Mouse (Mus musculus) heart, postnatal 4 days (tissue): Measurements from ENCODE around the gene Pim2. TPM values are rescaled to one million over a fixed set of nuclear protein-coding genes. Genes with fewer than 3 reads are reported as not detected.
A peak's percentile ranks its signal among the peaks of the same experiment; 100 is the strongest.

ENCODE experiments used
- DNase-seq: peaks from one replicate; pipeline ENCODE4 v3.0.0; 2021
- total RNA-seq, 2 experiments: library from RNA; stranded (reverse); gene quantifications; 2 replicates each; pipeline ENCODE4 v1.2.3; 2021

The Pim2 gene
- 1 to 10 TPM; 3.3 to 5.0 TPM for total RNA-seq

GRCm38 (mm10) chrX:7878007-7878419 is at the start of gene Pim2:
Gene Pim2 (plus strand): TSS chrX:7878262.
- peak; percentile 78 for DNase-seq

GRCm38 (mm10) chrX:7837146-7837545 is 40.9 kb upstream of the Pim2 start:
- DNase-seq: no peak

GRCm38 (mm10) chrX:7840842-7841162 is 37.3 kb upstream of the Pim2 start:
- no peak for DNase-seq

- peak; percentile 93 for DNase-seq
Measured at GRCm38 (mm10) chrX:7841163-7842162, 36.6 kb upstream of the Pim2 start, which contains the start of gene Otud5. Gene Otud5 (plus strand): TSS chrX:7841364.

- DNase-seq: peak; percentile 24
Measured at GRCm38 (mm10) chrX:7842318-7842717, 35.7 kb upstream of the Pim2 start.

GRCm38 (mm10) chrX:7847845-7848244 is 30.2 kb upstream of the Pim2 start:
- no peak for DNase-seq

- peak; percentile 45 for DNase-seq
Measured at GRCm38 (mm10) chrX:7854578-7854977, 23.5 kb upstream of the Pim2 start.

- DNase-seq: no peak
Measured at GRCm38 (mm10) chrX:7859191-7859753, 18.8 kb upstream of the Pim2 start.

- no peak for DNase-seq
Measured at GRCm38 (mm10) chrX:7863181-7863580, 14.9 kb upstream of the Pim2 start.

GRCm38 (mm10) chrX:7864551-7864950 is 13.5 kb upstream of the Pim2 start:
- no peak for DNase-seq

GRCm38 (mm10) chrX:7865343-7865742 is 12.7 kb upstream of the Pim2 start:
- DNase-seq: no peak

GRCm38 (mm10) chrX:7865786-7866185 is 12.3 kb upstream of the Pim2 start:
- DNase-seq: no peak

GRCm38 (mm10) chrX:7867141-7867540 is 10.9 kb upstream of the Pim2 start:
- DNase-seq: no peak

GRCm38 (mm10) chrX:7868506-7868905 is 9.6 kb upstream of the Pim2 start:
- no peak for DNase-seq

- DNase-seq: no peak
Measured at GRCm38 (mm10) chrX:7869826-7870225, 8.2 kb upstream of the Pim2 start.

- DNase-seq: no peak
Measured at GRCm38 (mm10) chrX:7878495-7878894, 433 bp downstream of the Pim2 start.

GRCm38 (mm10) chrX:7879819-7880218 is 1.8 kb downstream of the Pim2 start:
- DNase-seq: peak; percentile 64

GRCm38 (mm10) chrX:7883841-7884567 is 5.9 kb downstream of the Pim2 start, which contains the start of gene Slc35a2:
Gene Slc35a2 (plus strand): TSS chrX:7884028.
- DNase-seq: peak; percentile 87

- no peak for DNase-seq
Measured at GRCm38 (mm10) chrX:7898211-7898610, 20.1 kb downstream of the Pim2 start.

- DNase-seq: peak; percentile 86
Measured at GRCm38 (mm10) chrX:7898880-7899874, 21.1 kb downstream of the Pim2 start, which contains the start of the genes Pqbp1 and Timm17b. Gene Pqbp1 (minus strand): TSS chrX:7899269. Gene Timm17b (plus strand): TSS chrX:7899357.

GRCm38 (mm10) chrX:7904441-7904840 is 26.4 kb downstream of the Pim2 start:
- DNase-seq: no peak

- DNase-seq: no peak
Measured at GRCm38 (mm10) chrX:7907735-7908134, 29.7 kb downstream of the Pim2 start, which contains the start of gene Gm10491. Gene Gm10491 (minus strand): TSS chrX:7907835.
